Mouse (Mus musculus): ENCODE measurements around the gene Gm26620. TPM values are rescaled to one million over a fixed set of nuclear protein-coding genes. Genes with fewer than 3 reads are reported as not detected.

Gene Gm26620
- not detected for polyA plus RNA-seq (2017; shearing (Covaris generic))

DNA sequence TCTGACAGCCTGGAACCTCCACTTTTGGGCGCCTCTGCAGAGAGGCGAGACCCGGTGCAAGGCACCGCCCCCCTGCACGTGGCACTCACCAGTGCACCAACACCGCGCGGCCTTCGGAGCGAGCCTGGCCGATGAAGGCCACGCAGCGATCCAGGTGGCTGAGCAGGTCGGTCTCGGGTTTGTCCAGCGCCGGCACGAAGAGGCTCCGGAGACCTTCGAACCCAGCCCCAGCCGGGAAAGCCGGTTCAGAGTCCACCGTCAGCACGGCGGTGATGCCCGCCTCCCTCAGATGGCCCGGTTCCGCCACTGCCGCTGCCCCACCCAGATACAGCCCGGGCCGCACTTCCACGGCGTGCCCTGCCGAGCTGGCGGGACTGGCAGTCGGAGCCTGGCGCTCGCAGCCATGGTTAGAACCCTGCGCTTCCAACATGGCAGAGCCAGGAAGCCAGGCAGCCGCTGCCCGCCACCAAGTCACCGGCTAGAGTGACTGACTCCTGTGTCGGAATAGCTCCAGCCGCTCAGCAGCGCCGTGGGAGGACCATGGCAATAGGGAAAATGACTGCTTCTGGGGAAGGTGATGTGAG is at the start of gene Gm26620, which contains the start of gene Dusp12:
Gene Gm26620, plus strand, starts transcription at position 88 of the 584 bp plus-strand sequence.
Gene Dusp12, minus strand, starts transcription at position 563 of the 584 bp plus-strand sequence.

DNA sequence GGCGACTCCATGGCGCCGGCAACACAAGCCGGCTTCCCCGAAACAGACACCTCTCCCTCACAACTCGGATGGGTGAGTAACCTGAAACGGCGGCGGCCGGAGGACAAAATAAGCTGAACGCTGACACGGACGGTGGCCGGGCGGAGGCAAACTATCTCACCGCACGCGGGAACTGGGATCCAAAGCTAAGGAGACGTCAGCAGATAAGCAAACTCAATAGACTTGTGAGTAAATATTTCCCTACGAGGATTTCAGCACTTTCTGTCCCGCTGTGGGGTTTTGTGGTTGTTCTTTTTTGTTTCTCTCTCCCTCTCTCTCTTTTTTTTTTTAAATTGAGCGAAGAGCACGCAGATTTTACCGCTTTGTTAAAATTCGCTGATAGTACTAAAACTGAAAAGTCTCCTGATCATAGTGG is 17.2 kb upstream of the Gm26620 start, which contains the start of gene Atf6:
Gene Atf6, minus strand, starts transcription at position 81 of the 415 bp plus-strand sequence.

DNA sequence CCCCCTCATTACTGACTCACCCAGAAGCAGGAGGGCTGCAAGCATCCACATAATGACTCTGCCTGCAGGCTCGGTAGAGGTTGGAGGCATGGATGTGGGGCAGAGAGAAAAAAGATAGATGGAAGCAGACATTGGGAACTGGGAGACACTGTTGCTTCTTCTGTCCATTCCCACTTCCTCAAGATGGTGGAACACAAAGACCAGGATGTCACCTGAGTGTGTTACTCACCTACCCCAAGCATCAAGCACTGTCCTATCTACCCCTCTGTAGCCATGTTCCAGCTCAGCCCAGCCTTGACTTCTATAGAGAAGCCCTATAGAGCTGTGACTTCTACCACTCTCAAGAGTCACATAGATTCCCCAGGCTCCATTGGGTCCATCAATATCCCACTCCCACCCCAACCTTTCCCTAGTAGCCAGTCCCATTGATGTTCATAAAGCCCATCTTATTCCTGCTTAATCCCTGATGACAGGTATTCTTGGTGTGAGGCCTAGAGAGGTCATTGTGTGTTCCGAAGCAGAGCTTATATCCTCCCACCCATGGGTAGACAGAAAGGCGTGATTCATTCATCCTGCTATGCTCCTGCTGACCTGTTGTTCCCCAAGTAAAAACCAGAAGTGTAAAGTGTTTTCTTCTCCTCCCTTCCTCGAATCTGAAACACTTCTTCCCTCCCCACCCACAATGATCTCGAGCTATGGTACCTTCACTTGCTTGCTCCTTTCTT is 28.2 kb downstream of the Gm26620 start, which contains the start of gene Fcrlb:
Gene Fcrlb, minus strand, starts transcription at position 51 of the 725 bp plus-strand sequence.

DNA sequence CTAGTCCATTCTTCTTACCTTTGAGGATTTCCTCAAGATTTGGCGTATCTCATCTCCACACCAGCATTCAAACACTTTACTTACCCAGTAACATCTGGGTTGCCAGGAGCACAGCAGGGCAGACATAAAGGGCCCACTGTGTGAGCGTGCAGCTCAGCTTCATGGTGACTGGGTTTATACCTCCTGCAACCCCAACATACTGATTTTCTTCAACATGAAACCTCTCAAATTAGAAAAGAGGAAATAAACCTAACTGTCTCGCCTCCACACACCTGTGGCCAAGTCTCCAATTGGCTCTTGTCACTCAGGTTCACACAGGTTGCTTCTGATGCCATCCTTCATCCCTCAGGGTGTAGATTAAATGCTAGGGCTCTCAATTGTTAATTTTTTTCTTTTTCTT is 42.5 kb downstream of the Gm26620 start, which contains the start of gene Fcrla:
Gene Fcrla, minus strand, starts transcription at position 206 of the 400 bp plus-strand sequence.

Other genes starting within 250 kb of the Gm26620 start
- not detected for gene Olfml2b, start 240.5 kb upstream of the Gm26620 start, polyA plus RNA-seq (2017; shearing (Covaris generic))
- gene Atf6, start 17.3 kb upstream of the Gm26620 start, polyA plus RNA-seq (2017; shearing (Covaris generic)): 6.8 TPM
- 39.2 TPM for gene Dusp12, start 475 bp downstream of the Gm26620 start, polyA plus RNA-seq (2017; shearing (Covaris generic))
- gene Fcrlb, start 27.9 kb downstream of the Gm26620 start, polyA plus RNA-seq (2017; shearing (Covaris generic)): not detected
- 0.84 TPM for gene Fcrla, start 42.5 kb downstream of the Gm26620 start, polyA plus RNA-seq (2017; shearing (Covaris generic))
- gene Fcgr2b, start 91.5 kb downstream of the Gm26620 start, polyA plus RNA-seq (2017; shearing (Covaris generic)): 0.50 TPM
- gene Fcgr4, start 133.9 kb downstream of the Gm26620 start, polyA plus RNA-seq (2017; shearing (Covaris generic)): 0.47 TPM
- 1.6 TPM for gene Fcgr3, start 179.9 kb downstream of the Gm26620 start, polyA plus RNA-seq (2017; shearing (Covaris generic))
- 1.2 TPM for gene Cfap126, start 228.9 kb downstream of the Gm26620 start, polyA plus RNA-seq (2017; shearing (Covaris generic))

All from CD4-positive, CD25-positive, alpha-beta regulatory T cell (primary cell).